Mouse (Mus musculus) liver, postnatal 0 days (tissue): ENCODE data around the gene Olfr1463.

Experiments
- CTCF ChIP-seq: sonication (generic); IDR thresholded peaks from 2 replicates; pipeline ENCODE4 v1.5.1; 2016; ENCODE audit warnings: antibody characterized with exemption, low read depth
- EP300 ChIP-seq: IDR thresholded peaks from 2 replicates; pipeline ENCODE4 v1.6.1; 2016; ENCODE audit warnings: antibody characterized with exemption, low read depth, mild to moderate bottlenecking

- TF ChIP-seq CTCF (no peak), EP300 (no peak)
Observed at GRCm38 (mm10) chr19:13231028-13231427, at the start of gene Olfr1463.
